Mouse (Mus musculus) ovary, postnatal 36 days (tissue): ENCODE results near the gene Yif1b.

Source experiments
- DNase-seq: peaks from one replicate; pipeline ENCODE4 v3.0.0; 2022; ENCODE audit warnings: low spot score, mixed read lengths

Yif1b gene

GRCm38 (mm10) chr7:29280801-29281200 lies 42.7 kb downstream of the Yif1b start:
- no peak for DNase-seq

GRCm38 (mm10) chr7:29281201-29282073 lies 43.3 kb downstream of the Yif1b start, which contains the start of gene Spint2:
Gene Spint2 (minus strand): TSS chr7:29281912.
- peak; percentile 82 for DNase-seq

- DNase-seq: no peak
Observed at GRCm38 (mm10) chr7:29282074-29282554, 44.0 kb downstream of the Yif1b start.

GRCm38 (mm10) chr7:29283876-29284275 lies 45.7 kb downstream of the Yif1b start:
- DNase-seq: no peak

- no peak for DNase-seq
Observed at GRCm38 (mm10) chr7:29284523-29284922, 46.4 kb downstream of the Yif1b start.

GRCm38 (mm10) chr7:29287481-29287880 lies 49.4 kb downstream of the Yif1b start:
- no peak for DNase-seq

GRCm38 (mm10) chr7:29288079-29288478 lies 50.0 kb downstream of the Yif1b start:
- no peak for DNase-seq

- peak; percentile 79 for DNase-seq
Observed at GRCm38 (mm10) chr7:29288942-29289638, 51.0 kb downstream of the Yif1b start, which contains the start of gene Ppp1r14a. Gene Ppp1r14a (plus strand): TSS chr7:29289308.

GRCm38 (mm10) chr7:29289856-29290255 lies 51.7 kb downstream of the Yif1b start:
- no peak for DNase-seq

GRCm38 (mm10) chr7:29290691-29291485 lies 52.8 kb downstream of the Yif1b start:
- peak; percentile 38 for DNase-seq

- DNase-seq: no peak
Observed at GRCm38 (mm10) chr7:29291616-29292457, 53.7 kb downstream of the Yif1b start.

GRCm38 (mm10) chr7:29292458-29293098 lies 54.4 kb downstream of the Yif1b start:
- DNase-seq: no peak

- DNase-seq: peak; percentile 53
Observed at GRCm38 (mm10) chr7:29293131-29294065, 55.3 kb downstream of the Yif1b start.

GRCm38 (mm10) chr7:29294111-29294761 lies 56.1 kb downstream of the Yif1b start:
- no peak for DNase-seq

- DNase-seq: no peak
Observed at GRCm38 (mm10) chr7:29295861-29296647, 57.9 kb downstream of the Yif1b start.

- no peak for DNase-seq
Observed at GRCm38 (mm10) chr7:29296998-29297397, 58.9 kb downstream of the Yif1b start.
